Mouse (Mus musculus) cerebellum, adult 9-11 months (tissue): ENCODE measurements at regions not wholly inside any gene's neighbourhood (a gene's known extent, or its start where the extent isn't known, plus 50 kb on each side); places are given as distances from the start of the nearest gene placed in this dataset.

ENCODE experiments used
- DNase-seq: peaks from one replicate; pipeline ENCODE4 v3.0.0; 2022

GRCm38 (mm10) chr13:97705926-97706325 lies 54.5 kb downstream of the Gm10260 start:
- no peak for DNase-seq

GRCm38 (mm10) chr13:97704541-97704940 lies 55.9 kb downstream of the Gm10260 start:
- no peak for DNase-seq

GRCm38 (mm10) chr13:97698967-97699366 lies 61.5 kb downstream of the Gm10260 start:
- no peak for DNase-seq

GRCm38 (mm10) chr13:97698317-97698716 lies 62.1 kb downstream of the Gm10260 start:
- no peak for DNase-seq

GRCm38 (mm10) chr13:97697262-97697661 lies 63.2 kb downstream of the Gm10260 start:
- DNase-seq: no peak

GRCm38 (mm10) chr13:97695022-97695421 lies 65.4 kb downstream of the Gm10260 start:
- DNase-seq: no peak

GRCm38 (mm10) chr13:97694356-97694990 lies 66.0 kb downstream of the Gm10260 start:
- DNase-seq: no peak

- no peak for DNase-seq
These were observed 72.0 kb downstream of the Gm10260 start for GRCm38 (mm10) chr13:97688310-97688886.

- no peak for DNase-seq
These were observed 76.6 kb downstream of the Gm10260 start for GRCm38 (mm10) chr13:97683836-97684235.

- DNase-seq: no peak
These were observed 79.0 kb downstream of the Gm10260 start for GRCm38 (mm10) chr13:97681228-97681987.

GRCm38 (mm10) chr13:97680283-97680896 lies 80.0 kb downstream of the Gm10260 start:
- DNase-seq: no peak

- DNase-seq: no peak
These were observed 81.4 kb downstream of the Gm10260 start for GRCm38 (mm10) chr13:97678991-97679390.

GRCm38 (mm10) chr13:97676536-97677048 lies 83.8 kb downstream of the Gm10260 start:
- no peak for DNase-seq

- DNase-seq: no peak
These were observed 87.3 kb downstream of the Gm10260 start for GRCm38 (mm10) chr13:97673107-97673506.

- no peak for DNase-seq
These were observed 88.3 kb downstream of the Gm10260 start for GRCm38 (mm10) chr13:97672038-97672675.

- no peak for DNase-seq
These were observed 91.1 kb downstream of the Gm10260 start for GRCm38 (mm10) chr13:97669366-97669765.

- DNase-seq: no peak
These were observed 91.5 kb downstream of the Gm10260 start for GRCm38 (mm10) chr13:97668910-97669309.

GRCm38 (mm10) chr13:97667313-97667712 lies 93.1 kb downstream of the Gm10260 start:
- DNase-seq: no peak

GRCm38 (mm10) chr13:97666761-97667160 lies 93.7 kb downstream of the Gm10260 start:
- DNase-seq: no peak

- DNase-seq: no peak
These were observed 95.2 kb downstream of the Gm10260 start for GRCm38 (mm10) chr13:97665226-97665625.

- DNase-seq: no peak
These were observed 97.7 kb downstream of the Gm10260 start for GRCm38 (mm10) chr13:97662741-97663140.

- no peak for DNase-seq
These were observed 103.8 kb downstream of the Gm10260 start for GRCm38 (mm10) chr13:97656618-97657017.

- DNase-seq: no peak
These were observed 108.2 kb downstream of the Gm10260 start for GRCm38 (mm10) chr13:97652279-97652678.
